In genomic region chr2:4300383-4300811, GRCm38 (mm10) we compare ENCODE assay signal across 8 mouse cellular contexts.
DNase-seq lines count a peak whose midpoint lies in the region; ATAC-seq lines count a peak whose summit lies in the region.

No protein-coding gene starts in this region.

- H3K4me1 ChIP-seq in kidney, embryonic 14.5 days (ENCODE audit: control insufficient read depth, insufficient read depth, low read length) = peaks cover 33% of the 10 kb centered on the region
- H3K4me1 ChIP-seq in forebrain, embryonic 14.5 days (ENCODE audit: control insufficient read depth, insufficient read depth, low read length) = peaks cover 20% of the 10 kb centered on the region
- peaks cover 50% of the 10 kb centered on the region for H3K4me1 ChIP-seq in hindbrain, embryonic 13.5 days (replicated peaks)
- H3K4me1 ChIP-seq in stomach, embryonic 16.5 days (ENCODE audit: control insufficient read depth, insufficient read depth, low read length) = peaks cover 24% of the 10 kb centered on the region

- H3K27ac ChIP-seq in kidney, embryonic 14.5 days (ENCODE audit: low read depth, low read length) = peak overlapping the region; percentile 86
- H3K27ac ChIP-seq in forebrain, embryonic 14.5 days (ENCODE audit: low read depth, low read length) = no peak overlapping the region
- H3K27ac ChIP-seq in hindbrain, embryonic 13.5 days = peak overlapping the region; percentile 77
- H3K27ac ChIP-seq in stomach, embryonic 16.5 days (ENCODE audit: low read length) = peak overlapping the region; percentile 91

- WGBS in kidney, embryonic 14.5 days = 5% methylated on average over 13 of the region's 13 CpGs
- 60% methylated on average over 13 of the region's 13 CpGs for WGBS in forebrain, embryonic 14.5 days
- WGBS in hindbrain, embryonic 13.5 days = 29% methylated on average over 13 of the region's 13 CpGs
- WGBS in stomach, embryonic 16.5 days = 15% methylated on average over 13 of the region's 13 CpGs

- H3K4me3 ChIP-seq in kidney, embryonic 14.5 days (ENCODE audit: low read length) = peak overlapping the region; percentile 41
- H3K4me3 ChIP-seq in forebrain, embryonic 14.5 days (ENCODE audit: low read depth, low read length) = no peak overlapping the region
- peak overlapping the region; percentile 27 for H3K4me3 ChIP-seq in hindbrain, embryonic 13.5 days
- H3K4me3 ChIP-seq in stomach, embryonic 16.5 days (replicated peaks; ENCODE audit: low read length) = peak overlapping the region; percentile 49

- ATAC-seq in kidney, embryonic 14.5 days (ENCODE audit: low FRiP score, low TSS enrichment) = peak; percentile 50
- ATAC-seq in forebrain, embryonic 14.5 days = no peak
- 0 out of 2 replicates have a peak, but pooled peaks have one; percentile 21 for ATAC-seq in hindbrain, embryonic 13.5 days (ENCODE audit: low FRiP score)
- peak; percentile 45; the same call in 1 of the 2 replicates for ATAC-seq in stomach, embryonic 16.5 days (ENCODE audit: insufficient read depth, low FRiP score)

- no peak for DNase-seq in kidney, adult 11 months
- no peak for DNase-seq in forebrain, embryonic 14.5 days (ENCODE audit: low spot score)
- DNase-seq in lung, postnatal 10 days = peak; percentile 60
- DNase-seq in spleen, postnatal 14 days (ENCODE audit: low spot score in 2 of 2) = no peak
- no peak for DNase-seq in ovary, adult 18-20 months (ENCODE audit: low spot score)

- H3K9me3 ChIP-seq in kidney, embryonic 14.5 days (ENCODE audit: control insufficient read depth, low read length) = no peaks in the 10 kb centered on the region
- no peaks in the 10 kb centered on the region for H3K9me3 ChIP-seq in forebrain, embryonic 14.5 days (replicated peaks; ENCODE audit: control insufficient read depth, low read length)
- no peaks in the 10 kb centered on the region for H3K9me3 ChIP-seq in hindbrain, embryonic 13.5 days
- H3K9me3 ChIP-seq in stomach, embryonic 16.5 days (replicated peaks; ENCODE audit: control insufficient read depth, low read length) = no peaks in the 10 kb centered on the region

- H3K4me2 ChIP-seq in kidney, embryonic 14.5 days (replicated peaks; ENCODE audit: low read depth, low read length) = peak overlapping the region; percentile 55
- H3K4me2 ChIP-seq in forebrain, embryonic 14.5 days (ENCODE audit: low read length) = peak overlapping the region; percentile 23
- peak overlapping the region; percentile 49 for H3K4me2 ChIP-seq in hindbrain, embryonic 13.5 days
- peak overlapping the region; percentile 70 for H3K4me2 ChIP-seq in stomach, embryonic 16.5 days (ENCODE audit: low read depth, low read length)

- H3K36me3 ChIP-seq in kidney, embryonic 14.5 days (ENCODE audit: control insufficient read depth, insufficient read depth, low read length) = no peaks in the 10 kb centered on the region
- H3K36me3 ChIP-seq in forebrain, embryonic 14.5 days (ENCODE audit: control insufficient read depth, insufficient read depth, low read length) = no peaks in the 10 kb centered on the region
- no peaks in the 10 kb centered on the region for H3K36me3 ChIP-seq in hindbrain, embryonic 13.5 days
- no peaks in the 10 kb centered on the region for H3K36me3 ChIP-seq in stomach, embryonic 16.5 days (ENCODE audit: control insufficient read depth, insufficient read depth, low read length)

- peak overlapping the region; percentile 54 for H3K9ac ChIP-seq in kidney, embryonic 14.5 days (ENCODE audit: low read depth, low read length)
- H3K9ac ChIP-seq in forebrain, embryonic 14.5 days (ENCODE audit: low read length) = no peak overlapping the region
- peak overlapping the region; percentile 35; the same call in 1 of the 2 replicates for H3K9ac ChIP-seq in hindbrain, embryonic 13.5 days
- H3K9ac ChIP-seq in stomach, embryonic 16.5 days (ENCODE audit: low read length) = peak overlapping the region; percentile 66

- H3K27me3 ChIP-seq in kidney, embryonic 14.5 days (ENCODE audit: control insufficient read depth, insufficient read depth, low read length) = no peaks in the 10 kb centered on the region
- H3K27me3 ChIP-seq in forebrain, embryonic 14.5 days (replicated peaks; ENCODE audit: control insufficient read depth, insufficient read depth, low read length) = no peaks in the 10 kb centered on the region
- no peaks in the 10 kb centered on the region for H3K27me3 ChIP-seq in hindbrain, embryonic 13.5 days
- no peaks in the 10 kb centered on the region for H3K27me3 ChIP-seq in stomach, embryonic 16.5 days (ENCODE audit: control insufficient read depth, insufficient read depth, low read length)
